Mouse (Mus musculus) 416B (cell line): ENCODE measurements around the gene Pi4kb.
A peak's percentile ranks its signal among the peaks of the same experiment; 100 is the strongest.
"Not testable (repeated sequence)": the region's sequence is repeated elsewhere in the genome, so short reads cannot be mapped to it uniquely, and the experiment has no call there.

Experiments
- DNase-seq: peaks from one replicate; pipeline ENCODE4 v3.0.0; 2011; ENCODE audit warnings: low read depth

The Pi4kb gene

DNA sequence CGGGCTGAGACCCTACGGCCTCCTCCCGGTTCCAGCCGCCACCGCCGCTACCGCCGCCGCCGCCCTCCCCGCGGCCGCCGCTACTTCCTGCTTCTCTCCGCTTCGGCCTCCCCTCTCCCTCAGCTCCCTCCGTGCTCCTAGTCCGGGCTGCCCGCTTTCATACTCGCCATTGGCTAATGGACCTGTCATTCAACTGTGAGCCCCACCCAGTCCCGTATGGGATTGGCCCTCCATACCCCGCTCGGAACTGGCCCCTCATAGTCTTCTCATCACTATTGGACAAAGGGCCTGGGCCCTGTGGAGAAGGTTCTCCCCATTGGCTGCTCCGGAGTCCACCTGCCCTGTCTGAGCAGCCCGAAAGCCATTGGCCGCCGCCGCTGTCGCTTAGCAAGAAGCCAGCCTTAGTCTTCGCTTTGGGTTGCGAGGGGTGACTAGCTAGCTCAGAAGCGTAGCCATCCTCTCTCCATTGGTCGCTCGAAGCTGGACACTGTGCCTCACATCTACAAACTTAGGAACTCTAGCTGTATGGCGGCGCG lies 40.9 kb downstream of the Pi4kb start, which contains the start of gene Zfp687:
Zfp687 (minus strand) TSS at position 112 of the 536 bp plus-strand sequence.
- DNase-seq: peak; percentile 100

DNA sequence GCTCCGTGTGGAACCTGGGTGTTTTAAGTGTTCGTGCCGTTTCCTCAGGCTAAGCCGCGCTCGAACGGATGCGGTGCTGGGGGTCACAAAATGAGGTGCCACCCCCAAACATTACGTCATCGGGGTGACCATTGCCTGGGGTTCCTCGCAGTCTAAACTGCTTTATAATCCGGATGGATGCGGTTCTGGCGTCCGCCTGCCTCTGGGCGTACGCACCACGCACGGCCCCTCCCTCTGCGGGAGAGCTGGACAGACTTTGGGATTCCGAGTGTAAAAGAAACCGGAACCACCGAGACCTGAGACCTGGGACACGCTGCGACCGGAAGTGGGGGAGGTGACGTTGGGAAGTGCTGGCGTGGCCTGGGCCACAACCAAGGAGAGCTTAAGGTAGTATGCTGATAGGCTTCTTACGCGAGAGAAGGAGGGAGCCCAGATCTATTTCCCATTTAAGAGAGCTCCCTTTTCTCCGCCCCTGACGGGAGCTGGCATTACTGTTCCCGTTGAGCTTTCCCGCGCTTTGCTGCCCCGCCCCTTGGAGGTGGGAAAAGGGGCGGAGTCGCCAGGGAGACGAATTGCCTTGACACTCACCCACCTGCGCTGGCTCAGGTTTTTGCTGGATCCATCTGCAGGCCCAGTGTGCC lies 41.5 kb downstream of the Pi4kb start:
- peak; percentile 99 for DNase-seq

DNA sequence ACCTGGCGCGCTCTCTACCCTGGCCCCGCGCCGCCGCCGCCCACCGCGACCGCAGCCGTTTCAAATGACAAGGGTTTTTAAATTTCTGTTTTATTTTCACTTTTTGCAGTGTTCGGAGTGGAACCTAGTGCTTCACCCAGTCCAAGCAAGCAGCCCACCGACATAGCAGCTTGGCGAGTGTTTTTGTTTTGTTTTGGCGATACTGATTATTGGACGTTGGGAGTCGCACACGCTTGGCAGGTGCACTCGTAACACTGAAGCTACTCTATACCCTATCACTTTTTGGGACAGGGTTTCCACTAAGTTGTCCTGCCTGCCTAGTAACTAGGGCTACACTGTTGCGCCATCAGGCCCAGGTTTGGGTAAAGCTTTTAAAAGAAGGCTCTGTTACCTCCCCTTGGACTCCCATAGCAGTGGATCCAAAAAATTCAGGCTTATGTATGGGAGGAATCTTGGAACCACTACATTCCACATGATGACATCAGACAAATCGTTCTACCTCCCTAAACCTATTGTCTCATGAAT lies 42.1 kb downstream of the Pi4kb start:
- no peak for DNase-seq

DNA sequence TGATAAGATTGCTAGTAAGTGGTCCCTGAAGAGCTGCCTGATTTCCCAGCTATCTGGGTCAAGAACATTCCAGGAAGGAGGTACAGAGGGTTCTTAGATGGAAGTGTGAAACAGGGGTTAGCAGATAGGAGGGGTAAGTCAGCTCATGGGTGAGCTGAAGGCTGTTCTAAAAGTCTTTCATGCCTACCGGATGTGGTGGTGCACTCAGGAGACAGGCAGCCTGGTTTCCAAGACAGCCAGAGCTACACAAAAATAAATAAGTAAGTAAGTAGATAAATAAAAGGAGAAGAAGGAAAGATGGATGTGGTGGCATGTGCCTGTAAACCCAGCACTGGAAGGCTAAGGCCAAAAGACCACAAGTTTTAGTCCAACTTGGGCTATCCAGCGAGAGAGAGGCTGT lies 44.2 kb downstream of the Pi4kb start:
- no peak for DNase-seq

DNA sequence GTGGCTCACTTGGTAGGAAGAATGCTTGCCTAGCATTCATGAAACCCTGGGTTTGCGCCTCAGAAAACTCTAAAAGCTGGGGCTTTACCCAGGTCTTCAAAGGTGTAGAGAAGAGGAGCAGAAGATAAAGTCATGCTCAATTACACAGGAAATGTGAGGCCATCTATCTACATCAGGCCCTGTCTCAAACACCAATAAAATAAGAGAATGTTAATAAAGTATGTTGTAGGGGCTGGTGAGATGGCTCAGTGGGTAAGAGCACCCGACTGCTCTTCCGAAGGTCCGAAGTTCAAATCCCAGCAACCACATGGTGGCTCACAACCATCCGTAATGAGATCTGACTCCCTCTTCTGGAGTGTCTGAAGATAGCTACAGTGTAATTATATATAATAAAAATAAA lies 46.4 kb downstream of the Pi4kb start:
- not testable (repeated sequence) for DNase-seq

DNA sequence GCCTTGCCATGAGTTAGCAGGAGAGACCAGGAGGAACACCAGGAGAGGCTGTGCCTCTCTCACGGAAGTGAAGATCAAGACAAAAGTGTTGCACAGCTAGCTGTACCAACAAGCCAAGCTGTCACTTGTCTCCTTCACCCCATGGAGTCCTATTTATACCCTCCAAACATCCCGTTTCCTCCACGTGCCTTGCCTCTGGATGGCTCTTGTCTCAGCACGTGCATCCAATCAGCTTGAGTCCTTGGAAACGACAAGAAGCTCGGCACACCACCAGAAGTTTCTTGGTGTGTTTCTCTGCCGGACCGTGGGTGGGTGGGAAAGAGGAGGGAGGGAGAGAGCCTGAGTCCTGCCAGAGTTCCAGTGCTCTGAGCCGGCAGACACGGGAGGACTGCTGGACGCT lies 50.0 kb downstream of the Pi4kb start:
- no peak for DNase-seq

DNA sequence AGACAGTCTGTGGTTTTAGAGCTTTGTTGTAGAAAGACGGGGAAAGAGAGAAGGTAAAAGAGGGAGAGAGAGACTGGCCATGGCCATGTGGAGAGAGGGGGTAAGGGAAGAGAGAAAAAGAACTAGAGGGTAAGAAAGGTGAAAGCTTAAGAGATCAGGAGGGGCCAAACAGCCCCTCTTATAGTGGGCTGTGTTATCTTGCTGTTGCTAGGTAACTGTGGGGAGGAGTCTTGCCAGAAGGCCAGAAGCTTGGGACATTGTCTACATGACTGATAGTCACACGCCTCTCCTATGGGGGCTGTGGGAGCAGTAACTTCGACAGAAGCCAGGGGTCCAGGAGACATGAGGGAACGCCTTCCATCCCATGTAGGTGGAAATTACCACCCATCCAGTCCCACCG lies 50.7 kb downstream of the Pi4kb start:
- no peak for DNase-seq

DNA sequence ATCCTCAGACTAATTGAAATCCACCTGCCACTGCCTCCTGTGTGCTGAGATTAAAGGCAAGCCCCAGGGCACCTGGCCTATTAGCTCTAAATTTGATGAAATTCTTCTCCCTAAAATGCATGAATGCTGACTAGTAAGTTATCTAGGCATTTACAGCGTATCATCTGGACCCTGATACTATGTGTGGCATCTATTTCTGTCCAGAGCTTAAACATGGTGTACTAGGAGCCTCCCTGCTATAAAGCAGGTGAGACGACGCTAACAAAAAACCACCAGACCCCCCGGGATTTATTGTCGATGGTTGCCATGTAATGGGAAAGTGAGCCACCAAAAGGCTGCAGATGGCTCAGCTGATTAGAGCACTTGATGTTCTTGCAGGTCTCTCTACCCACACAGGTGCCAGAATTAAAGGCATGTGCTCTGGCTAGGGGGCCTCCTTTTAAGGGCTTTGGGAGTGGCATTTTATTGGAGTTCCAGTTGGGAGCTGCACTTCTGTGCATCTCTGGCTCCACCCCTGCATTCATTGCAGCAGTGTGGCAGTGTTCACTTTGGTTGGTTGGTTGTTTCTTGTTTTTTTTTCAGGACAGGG lies 52.6 kb downstream of the Pi4kb start:
- no peak for DNase-seq

DNA sequence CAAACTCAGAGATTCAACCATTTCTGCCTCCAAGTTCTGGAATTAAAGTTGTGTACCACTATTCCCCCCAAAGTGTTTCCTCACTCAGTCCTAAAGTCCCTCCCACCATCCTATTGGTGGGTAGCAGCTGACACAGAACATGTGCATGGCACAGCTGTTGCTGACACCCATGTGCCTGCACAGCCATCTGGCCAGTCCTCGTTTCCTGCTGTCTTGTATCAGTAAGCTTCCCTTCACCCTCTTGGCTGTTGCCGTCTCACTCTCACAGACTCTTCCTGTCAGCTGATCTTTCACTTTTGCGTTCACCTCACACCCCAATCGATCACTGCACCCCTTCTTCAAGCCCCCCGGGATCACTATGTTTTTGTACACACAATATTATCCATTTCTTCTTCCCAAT lies 53.2 kb downstream of the Pi4kb start:
- peak; percentile 71 for DNase-seq

DNA sequence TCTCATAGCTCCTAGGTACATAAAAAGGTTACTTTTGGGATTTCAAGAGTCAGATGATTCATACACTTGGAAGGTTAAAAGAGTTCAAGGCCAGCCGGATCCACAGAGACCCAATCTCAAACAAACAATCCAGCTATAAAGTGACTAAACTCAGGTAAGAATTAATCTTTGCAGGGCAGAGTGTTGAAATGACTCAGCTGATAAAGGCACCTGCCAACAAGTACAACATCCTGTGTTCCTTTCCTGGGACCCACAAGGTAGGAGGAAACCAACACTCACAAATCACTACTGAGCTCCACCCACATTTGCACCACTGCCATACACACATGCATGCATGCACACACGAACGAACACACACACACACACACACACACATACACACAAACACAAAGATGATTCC lies 54.1 kb downstream of the Pi4kb start:
- no peak for DNase-seq

DNA sequence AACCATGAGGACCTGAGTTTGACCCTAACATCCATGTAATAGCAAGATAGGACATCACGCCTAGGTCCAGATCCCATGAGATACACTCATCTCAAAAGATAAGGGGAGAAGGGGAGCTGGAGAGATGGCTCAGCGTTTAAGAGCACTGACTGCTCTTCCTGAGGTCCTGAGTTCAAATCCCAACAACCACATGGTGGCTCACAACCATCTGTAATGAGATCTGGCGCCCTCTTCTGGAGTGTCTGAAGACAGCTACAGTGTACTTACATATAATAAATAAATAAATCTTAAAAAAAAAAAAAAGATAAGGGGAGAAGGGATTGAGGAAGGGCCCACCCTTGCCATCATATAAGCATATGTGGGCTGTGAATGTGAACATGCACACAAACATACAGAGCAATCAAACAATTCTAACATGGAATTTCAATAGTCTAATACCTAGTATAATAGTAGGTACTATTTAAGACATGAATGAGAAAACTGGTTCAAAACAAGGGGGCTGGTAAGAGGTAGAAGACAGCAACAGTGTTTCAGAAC lies 54.8 kb downstream of the Pi4kb start:
- DNase-seq: not testable (repeated sequence)

DNA sequence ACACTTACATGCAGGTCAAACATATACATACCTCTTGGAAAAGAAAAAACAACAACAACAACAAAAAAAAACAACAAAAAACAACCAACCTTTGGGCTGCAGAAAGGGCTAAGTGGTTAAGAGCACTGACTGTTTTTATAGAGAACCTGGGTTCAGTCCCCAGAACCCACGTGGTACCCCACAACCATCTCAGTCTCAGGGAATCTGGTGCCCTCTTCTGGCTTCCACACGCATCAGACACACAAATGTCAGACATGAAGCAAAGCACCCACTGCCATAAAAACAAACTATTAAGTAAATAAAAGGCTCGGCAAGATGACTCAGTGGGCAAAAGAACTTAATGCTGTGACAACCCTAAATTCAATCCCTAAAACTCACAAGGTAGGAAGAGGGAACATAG lies 55.4 kb downstream of the Pi4kb start:
- peak; percentile 37 for DNase-seq

DNA sequence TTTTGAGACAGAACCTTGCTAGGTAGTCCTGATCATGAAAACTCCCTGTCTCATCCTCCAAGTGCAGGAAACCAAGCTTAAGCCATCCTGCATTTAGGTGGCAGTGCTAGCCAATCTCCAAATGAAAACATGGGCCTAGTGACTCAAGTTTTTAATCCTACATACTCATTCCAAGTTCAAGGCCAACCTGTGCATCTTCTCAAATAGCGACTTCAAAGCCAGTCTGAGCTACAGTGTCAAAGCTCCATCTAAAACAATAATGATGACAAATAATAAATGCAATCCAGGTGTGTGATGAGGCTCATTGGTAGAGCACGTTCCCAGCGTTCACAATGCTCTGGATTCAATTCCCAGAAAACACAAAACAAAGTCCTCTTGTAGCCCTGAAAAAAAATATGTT lies 67.1 kb downstream of the Pi4kb start:
- DNase-seq: peak; percentile 31

DNA sequence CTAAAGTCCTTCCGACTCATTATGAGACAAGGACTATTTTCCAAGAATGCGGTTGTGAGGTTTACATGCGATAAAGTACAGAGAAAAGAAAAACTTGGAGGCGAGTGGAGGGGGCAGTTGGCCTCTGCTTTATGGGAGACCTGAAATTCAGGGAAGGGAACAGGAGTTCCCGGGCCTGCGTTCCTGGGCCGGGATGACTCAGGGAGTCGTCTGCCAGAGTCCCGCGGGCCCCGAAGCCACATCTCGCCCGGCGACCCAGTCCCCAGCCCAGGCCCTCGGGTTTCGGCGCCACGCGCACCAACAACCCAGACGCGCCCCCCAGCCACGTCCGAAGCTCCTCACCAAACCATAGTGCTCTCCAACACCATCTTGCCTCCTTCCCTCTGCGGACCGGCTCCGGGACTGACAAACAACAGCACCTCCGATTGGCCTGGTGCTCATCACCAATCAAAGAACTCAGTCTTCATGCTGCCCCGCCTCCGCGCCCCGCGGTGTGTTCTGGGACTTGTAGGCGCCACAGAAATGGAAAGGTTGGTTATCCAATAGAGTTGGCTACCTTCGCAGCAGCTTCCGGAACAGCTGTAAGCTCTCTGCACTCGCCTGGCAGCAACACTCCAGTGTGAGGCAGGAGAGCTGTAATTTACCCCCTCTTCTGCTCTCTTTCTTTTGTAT lies 67.8 kb downstream of the Pi4kb start, which contains the start of gene Psmd4:
Psmd4 (minus strand) TSS at position 449 of the 672 bp plus-strand sequence.
- peak; percentile 98 for DNase-seq

DNA sequence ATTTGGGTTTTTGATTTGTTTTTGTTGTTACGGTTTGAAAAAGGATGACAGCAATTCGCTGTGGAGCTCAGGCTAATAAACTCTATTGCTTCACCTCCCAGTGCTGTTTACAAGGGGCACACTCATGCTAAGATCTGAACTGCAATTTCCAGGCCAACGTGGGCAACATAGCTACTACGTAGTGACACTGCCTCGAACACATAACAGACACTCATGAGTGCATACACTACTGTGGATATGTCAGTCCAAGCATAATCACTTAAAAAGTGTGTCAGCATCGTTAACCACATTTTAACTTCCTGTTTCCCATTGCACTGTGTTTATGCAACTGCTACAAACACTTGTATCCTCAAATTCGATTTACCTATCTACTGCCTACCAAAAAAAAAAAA lies 68.3 kb downstream of the Pi4kb start:
- DNase-seq: peak; percentile 79

DNA sequence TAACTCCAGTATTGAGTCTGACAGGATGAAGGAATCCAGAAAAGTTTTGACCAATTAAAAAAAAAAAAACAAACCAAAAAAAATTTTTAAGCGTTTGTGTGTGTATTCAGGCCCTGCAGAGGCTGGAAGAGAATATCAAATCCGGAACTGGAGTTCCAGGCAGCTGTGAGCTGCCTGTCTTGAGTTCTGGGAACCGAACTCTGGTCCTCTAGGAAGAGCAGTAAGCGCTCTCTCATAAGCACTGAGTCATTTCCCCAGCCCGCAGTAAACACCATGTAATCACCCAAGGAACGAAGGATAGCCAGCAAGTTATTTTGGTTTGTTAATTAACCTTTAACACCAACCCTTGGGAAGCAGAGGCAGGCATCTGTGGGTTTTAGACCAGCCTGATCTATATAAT lies 68.7 kb downstream of the Pi4kb start:
- peak; percentile 68 for DNase-seq

DNA sequence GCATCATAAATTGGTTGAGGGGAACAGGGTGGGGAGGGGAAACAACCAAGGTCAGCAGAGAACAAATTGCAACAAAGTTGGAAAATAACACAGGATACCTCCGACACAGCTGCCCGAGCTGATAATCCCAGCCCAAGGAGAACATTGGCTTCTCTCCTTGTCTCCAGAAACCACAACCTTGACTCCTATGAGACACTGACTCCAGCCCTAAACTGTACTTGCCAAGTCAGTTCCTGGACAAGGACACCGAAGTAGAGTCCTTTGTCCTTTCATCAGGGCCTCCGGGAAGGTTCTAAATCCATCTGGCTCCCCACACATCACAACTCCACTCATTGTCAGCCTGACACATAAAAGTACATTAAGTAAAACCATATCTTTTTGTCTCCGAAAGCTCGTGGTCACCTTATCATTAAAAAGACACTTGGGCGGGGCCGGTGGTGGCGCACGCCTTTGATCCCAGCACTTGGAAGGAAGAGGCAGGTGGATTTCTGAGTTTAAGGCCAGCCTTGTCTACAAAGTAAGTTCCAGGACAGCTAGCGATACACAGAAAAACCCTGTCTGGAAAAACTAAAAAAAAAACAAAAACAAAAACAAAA lies 72.0 kb downstream of the Pi4kb start:
- DNase-seq: no peak

DNA sequence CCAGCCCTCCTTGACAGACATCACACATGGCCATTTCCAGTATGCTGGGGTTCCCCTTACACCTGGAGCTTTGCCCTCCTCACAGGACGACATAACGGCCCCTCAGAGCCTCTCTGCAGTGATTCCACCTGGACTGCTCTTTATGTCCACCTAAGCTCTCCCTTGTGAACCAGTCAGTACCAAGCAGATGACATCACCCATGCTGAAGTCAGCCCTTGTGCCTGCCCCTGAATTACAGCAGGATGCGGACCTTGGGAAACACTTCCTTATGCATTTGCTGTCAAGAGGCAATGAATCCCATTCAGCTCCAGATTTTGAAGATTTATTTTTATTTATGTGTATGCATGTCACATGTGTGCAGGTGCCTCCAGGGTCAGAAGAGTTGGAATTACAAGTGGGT lies 73.4 kb downstream of the Pi4kb start:
- no peak for DNase-seq

DNA sequence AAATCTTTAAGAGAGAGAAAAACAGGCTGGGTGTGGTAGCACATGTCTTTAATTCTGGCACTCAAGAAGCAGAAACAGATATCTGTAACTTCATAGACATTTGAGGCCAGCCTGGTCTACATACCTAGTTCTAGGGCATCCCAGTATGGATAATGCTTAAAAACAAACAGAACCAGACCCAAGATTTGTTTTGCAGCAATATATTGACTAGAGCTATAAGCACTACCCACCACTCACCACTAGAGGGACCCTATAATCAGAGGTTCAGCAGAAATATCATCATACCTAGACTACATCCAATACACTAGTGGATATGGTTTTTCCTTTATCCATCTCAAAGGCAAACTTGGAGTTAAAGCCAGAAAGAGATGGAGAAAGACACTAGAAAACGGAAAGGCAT lies 78.4 kb downstream of the Pi4kb start:
- peak; percentile 79 for DNase-seq

DNA sequence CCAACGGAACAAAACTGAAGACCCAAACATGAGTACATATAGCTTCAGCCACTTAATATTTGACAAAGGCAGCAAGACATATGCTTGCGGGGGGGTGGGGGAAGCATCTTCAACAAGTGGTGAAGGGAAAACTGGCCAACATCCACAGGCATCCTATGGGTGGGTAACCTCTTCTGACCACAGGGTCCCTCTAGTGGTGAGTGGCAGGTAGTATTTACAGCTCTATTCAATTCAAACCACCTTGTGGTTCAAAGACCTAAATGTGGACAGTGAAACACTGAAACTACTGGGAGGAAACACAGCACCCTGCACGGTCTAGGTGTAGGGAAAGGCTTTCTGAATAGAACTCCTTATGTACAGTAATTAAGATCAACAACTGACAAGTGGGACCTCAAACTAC lies 79.2 kb downstream of the Pi4kb start:
- DNase-seq: peak; percentile 91

DNA sequence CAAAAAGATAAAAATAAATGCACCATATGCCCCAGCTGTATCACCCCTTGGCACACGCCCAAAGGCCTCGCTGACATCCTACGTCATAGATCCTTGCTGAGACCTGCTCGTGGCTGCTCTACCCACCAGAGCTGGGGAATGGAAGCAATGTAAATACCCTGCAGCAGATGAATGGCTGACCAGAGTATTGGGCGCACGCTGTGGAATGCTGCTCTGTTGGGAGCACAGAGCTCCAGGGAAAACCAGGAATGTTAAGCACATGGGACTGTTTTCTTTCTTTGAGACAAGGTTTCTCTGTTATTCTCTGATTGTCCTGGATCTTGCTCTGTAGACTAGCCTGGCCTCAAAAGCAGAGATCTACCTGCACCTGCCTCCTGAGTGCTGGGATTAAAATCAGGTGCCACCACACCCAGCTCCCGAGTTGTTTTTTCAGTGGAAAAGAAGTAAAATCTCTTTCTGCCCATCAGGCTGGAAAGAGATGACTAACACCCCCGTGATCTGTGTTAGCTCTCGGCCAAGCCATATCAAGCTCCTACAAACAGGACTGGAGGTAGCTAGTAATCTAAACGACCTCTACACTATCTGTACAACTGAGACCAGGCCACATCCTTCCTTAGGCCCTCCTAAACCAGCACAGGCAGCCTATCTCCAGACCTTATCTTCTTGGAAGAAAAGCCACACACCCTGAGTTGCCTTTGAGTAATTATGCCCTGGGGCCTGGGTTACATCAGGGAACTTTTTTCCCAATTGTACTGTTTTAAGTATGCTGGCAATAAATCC lies 80.1 kb downstream of the Pi4kb start:
- DNase-seq: peak; percentile 98
